In the genomic region with DNA sequence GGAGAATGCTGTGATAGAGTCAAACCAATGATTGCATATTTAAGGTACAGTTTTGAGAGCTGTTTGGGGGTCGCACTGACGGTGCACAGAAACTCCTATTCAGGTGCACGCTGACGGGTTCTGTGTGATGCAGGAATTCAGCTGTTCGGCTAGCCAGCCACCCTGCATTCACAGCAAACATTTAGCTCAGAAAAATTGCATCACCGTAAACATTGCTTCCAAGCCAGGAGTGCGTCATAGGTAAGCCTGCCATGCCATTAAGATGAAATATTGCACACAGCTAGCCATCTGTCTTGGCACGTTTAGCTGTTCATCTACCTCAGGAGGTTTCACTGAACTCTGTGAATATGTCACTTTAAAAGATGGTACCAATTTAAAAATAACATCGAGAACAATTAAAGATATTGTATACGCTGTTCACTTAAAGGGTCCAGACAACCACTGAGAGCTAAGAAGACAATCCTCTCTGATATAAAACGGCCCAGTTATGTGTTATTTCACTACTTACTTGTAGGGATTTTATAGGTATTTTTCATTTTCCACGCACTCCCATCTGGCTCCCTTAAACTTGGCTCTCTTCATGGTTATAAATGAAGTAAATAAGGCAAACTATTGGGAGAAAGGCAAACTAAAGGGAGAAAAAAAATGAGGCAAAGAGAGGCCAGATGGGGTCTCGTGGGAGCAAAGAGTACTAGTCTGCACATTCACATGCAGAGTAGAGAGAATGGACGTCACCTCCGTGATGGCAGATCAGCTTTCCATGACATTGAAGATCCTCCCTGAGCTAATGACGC, we compare ENCODE assay signal across 12 mouse cellular contexts. TPM values are rescaled to one million over a fixed set of nuclear protein-coding genes. Genes with fewer than 3 reads are reported as not detected.
DNase-seq lines count a peak whose midpoint lies in the region.
"Had no signal": no experiment of that assay in that cellular context is flagged by ENCODE, and none has a peak within 500 bp of the region (broad histone marks: within the 10 kb centered on the region; RNA-seq: fewer than 3 reads in every experiment).

No protein-coding gene starts in this region.

- DNase-seq in cerebellum, postnatal 10 days, result peak; percentile 34 to 37
- DNase-seq in cerebellum, adult 11 months, result no peak
- DNase-seq in layer of hippocampus, adult 11-12 months (ENCODE audit: low spot score), result peak; percentile 39
- DNase-seq in layer of hippocampus, postnatal 36 days, result no peak
- peak; percentile 7 for DNase-seq in ES-CJ7 (ENCODE audit: low read depth, low spot score)
- DNase-seq in brain, adult 2 months (ENCODE audit: low read depth, low spot score), result peak; percentile 72
- no peak for DNase-seq in natural killer cell, adult 2 months (ENCODE audit: low spot score in 2 of 2)
- DNase-seq in embryo, embryonic 9.5 days (ENCODE audit: extremely low spot score), result no peak
- DNase-seq: gastrocnemius, postnatal 14 days; heart, postnatal 10 days; kidney, postnatal 4 days; thymus, postnatal 36 days had no signal

RNA-seq across cellular contexts. Expression of a gene that starts 16.8 kb away (rescaled TPM):
- 10 to 100 TPM; 56.4 to 59.3 TPM for total RNA-seq in layer of hippocampus, postnatal 36 days (2021)

Comparison
In these comparisons a context has a peak if more than half of its experiments do, and no peak if none do; other contexts are left out.
1. DNase-seq: peak in cerebellum, postnatal 10 days (2 of 2), layer of hippocampus, adult 11-12 months (single experiment), ES-CJ7 (single experiment) and brain, adult 2 months (single experiment); none in cerebellum, adult 11 months (single experiment), layer of hippocampus, postnatal 36 days (0 of 2), natural killer cell, adult 2 months (0 of 2) and embryo, embryonic 9.5 days (single experiment).